Mouse (Mus musculus) cerebellum, adult 9-11 months (tissue): ENCODE measurements around the gene Tnpo2.
A peak's percentile ranks its signal among the peaks of the same experiment; 100 is the strongest.
"Not testable (repeated sequence)": the region's sequence is repeated elsewhere in the genome, so short reads cannot be mapped to it uniquely, and the experiment has no call there.

Source experiments
- DNase-seq: peaks from one replicate; pipeline ENCODE4 v3.0.0; 2022

The Tnpo2 gene

DNA sequence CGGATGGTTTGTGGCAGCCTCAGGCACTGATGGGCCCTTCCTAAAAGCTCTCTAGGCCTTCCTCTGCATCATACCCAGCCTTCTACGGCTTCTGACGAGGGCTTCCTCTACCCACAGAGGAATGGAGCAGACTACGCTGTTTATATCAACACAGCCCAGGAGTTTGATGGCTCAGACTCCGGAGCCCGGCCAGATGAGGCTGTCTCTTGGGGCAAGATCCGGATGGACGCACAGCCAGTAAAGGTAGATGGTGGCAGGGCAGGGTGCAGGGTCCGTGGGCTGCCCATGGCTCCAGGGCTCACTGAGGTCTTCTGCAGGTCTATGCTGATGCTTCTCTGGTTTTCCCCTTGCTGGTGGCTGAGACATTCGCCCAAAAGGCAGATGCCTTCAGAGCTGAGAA is 37.9 kb downstream of the Tnpo2 start:
- DNase-seq: no peak

DNA sequence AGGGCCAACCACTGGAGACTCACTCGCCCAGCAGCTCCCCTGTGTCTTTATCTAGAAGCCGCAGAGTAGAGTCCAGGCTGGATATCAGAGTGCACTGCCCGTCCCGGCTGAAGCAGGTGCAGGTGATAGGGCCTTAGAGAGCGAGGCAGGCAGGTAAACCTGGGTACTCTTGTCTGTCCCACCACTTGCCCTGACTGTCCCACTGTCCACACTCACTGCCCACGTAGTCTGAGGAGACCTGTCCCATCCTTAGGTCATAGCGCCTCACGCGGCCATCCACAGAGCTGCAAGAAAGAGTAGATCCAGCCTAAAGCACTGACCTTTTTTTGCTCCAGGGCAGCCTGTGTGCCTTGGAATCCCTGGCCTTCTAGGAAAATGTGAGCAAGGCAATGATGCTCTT is 39.3 kb downstream of the Tnpo2 start:
- DNase-seq: peak; percentile 53

GRCm38 (mm10) chr8:85076993-85077392 is 40.3 kb downstream of the Tnpo2 start:
- peak; percentile 79 for DNase-seq

- DNase-seq: no peak
Observed at GRCm38 (mm10) chr8:85080214-85080531, 43.5 kb downstream of the Tnpo2 start.

GRCm38 (mm10) chr8:85080532-85081215 is 44.0 kb downstream of the Tnpo2 start, which contains the start of gene Wdr83os:
Wdr83os (plus strand) TSS chr8:85080740.
- peak; percentile 67 for DNase-seq

- DNase-seq: peak; percentile 63
Observed at GRCm38 (mm10) chr8:85081216-85081555, 44.5 kb downstream of the Tnpo2 start, which contains the start of gene Wdr83. Wdr83 (minus strand) TSS chr8:85081306.

DNA sequence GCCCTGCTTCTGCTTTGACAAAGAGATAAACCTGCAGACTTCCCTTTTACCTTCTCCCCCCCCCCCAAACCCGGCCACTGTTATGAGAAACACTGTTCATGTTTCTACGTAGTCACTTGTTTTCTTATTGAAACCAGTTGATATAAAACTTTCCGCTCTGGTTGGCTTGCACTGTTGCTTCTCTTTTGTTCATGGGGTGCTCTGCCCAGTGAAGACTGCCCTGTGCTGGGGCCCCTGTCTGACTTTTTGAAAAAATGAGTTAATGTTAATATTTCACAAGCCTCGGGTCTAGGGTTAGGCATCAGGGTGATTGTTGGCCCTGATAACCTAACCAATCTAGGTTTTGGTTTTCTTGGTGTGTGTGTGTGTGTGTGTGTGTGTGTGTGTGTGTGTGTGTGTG is 45.5 kb downstream of the Tnpo2 start:
- not testable (repeated sequence) for DNase-seq

DNA sequence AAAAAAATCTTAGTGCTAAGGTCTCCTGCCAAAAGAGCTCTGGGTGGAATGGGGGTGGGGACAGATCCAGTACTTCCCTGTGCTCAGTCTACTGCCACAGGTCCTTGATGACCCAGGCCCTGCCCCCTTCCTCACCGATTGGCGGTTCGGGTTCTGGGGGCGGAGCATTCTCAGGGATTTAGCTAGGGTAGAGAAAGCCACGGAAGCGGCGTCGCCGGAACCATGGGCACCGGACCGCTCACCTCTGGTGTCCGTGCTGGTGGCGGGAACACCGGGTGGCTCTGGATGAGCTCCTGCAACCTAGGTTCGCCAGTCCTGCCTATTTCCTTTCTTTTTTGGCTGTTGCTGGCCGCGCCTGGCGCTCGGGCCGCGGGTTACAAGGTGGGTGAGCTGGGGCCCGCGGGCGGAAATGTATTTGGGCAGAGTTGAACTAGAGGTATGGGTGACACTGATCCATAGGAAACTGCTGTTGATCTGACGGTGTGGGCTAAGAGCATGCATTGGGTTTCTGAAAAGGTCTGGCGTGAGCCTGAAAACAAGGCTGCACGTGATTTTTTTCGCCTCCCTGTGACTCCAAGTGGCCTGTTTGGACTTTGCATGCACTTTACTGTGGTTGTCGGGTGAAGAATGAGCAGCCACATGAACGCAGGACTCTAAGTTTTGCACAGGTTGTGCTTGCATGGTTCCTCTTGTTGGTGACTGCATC is 46.5 kb downstream of the Tnpo2 start, which contains the start of gene Man2b1:
Man2b1 (plus strand) TSS at position 163 of the 706 bp plus-strand sequence.
- DNase-seq: peak; percentile 90

GRCm38 (mm10) chr8:85084633-85085032 is 47.9 kb downstream of the Tnpo2 start:
- no peak for DNase-seq

DNA sequence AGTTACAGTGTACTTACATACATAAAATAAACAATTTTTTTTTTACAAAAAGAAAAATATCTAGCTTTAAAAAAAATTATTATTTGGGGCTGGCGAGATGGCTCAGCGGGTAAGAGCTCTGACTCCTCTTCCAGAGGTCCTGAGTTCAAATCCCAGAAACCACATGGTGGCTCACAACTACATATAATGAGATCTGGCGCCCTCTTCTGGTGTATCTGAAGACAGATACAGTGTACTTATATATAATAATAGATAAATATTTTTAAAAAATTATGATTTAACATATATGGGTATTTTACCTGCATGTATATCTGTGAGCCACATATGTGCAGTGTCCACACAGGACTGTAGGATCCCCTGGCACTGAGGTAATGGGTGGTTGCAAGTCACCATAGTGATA is 49.5 kb downstream of the Tnpo2 start:
- no peak for DNase-seq

DNA sequence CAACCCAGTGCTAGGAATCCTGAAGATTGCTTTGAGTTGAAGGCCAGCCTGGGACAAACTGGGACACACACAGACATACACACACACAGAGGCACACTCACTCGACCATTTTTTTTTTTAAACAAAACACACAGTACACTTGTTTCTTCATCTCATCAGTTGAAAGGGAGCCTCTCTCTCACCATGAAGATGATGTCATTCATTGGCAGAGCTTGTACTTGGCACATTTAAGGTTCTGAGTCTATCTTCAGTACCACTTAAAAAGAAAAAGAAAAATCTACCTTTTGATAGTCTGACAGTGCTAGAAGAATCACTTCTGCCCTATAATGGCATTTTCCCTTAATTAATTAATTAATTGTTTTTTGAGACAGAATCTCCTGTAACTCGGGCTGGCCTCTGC is 52.1 kb downstream of the Tnpo2 start:
- DNase-seq: no peak

DNA sequence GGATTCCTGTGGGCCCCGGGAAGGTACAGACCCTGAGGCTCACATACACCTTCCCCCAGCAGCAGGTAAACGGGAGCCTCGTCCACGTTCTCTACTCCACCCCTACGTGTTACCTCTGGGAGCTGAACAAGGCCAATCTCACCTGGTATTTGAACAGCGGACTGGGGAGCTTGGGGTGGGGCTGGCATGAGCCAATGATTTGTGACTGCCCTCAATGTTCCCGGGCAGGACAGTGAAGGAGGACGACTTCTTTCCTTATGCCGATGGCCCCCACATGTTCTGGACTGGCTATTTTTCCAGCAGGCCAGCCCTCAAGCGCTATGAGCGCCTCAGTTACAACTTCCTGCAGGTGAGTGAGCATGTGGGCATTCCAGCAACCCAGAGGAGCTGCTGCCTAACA is 54.1 kb downstream of the Tnpo2 start:
- no peak for DNase-seq

DNA sequence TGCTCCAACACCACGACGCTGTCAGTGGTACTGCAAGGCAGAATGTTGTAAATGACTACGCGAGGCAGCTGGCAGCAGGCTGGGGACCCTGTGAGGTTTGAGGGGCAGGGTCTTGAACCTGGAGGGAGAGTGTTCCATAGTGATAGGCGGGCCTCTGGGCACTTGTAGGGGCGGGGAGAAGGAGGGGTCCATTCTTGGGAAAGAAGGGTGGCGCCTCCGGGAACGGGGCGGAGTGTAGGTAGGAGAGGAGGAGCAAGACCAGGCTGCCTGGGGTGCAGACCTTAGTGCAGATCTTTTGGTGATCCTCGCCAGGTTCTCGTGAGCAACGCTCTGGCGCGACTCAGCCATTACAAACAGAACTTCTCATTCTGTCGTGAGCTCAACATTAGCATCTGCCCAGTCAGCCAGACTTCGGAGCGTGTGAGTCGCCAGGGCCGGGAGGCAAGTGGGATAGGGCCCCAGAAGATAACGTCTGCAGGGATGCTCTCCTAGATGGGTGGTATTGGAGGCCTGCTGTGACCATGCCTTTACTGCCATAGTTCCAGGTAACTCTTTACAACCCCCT is 54.9 kb downstream of the Tnpo2 start:
- DNase-seq: no peak

- DNase-seq: no peak
Observed at GRCm38 (mm10) chr8:85095051-85095450, 58.3 kb downstream of the Tnpo2 start.

- DNase-seq: no peak
Observed at GRCm38 (mm10) chr8:85095566-85095965, 58.9 kb downstream of the Tnpo2 start.

GRCm38 (mm10) chr8:85096196-85096595 is 59.5 kb downstream of the Tnpo2 start:
- no peak for DNase-seq

GRCm38 (mm10) chr8:85096850-85097249 is 60.1 kb downstream of the Tnpo2 start:
- no peak for DNase-seq

DNA sequence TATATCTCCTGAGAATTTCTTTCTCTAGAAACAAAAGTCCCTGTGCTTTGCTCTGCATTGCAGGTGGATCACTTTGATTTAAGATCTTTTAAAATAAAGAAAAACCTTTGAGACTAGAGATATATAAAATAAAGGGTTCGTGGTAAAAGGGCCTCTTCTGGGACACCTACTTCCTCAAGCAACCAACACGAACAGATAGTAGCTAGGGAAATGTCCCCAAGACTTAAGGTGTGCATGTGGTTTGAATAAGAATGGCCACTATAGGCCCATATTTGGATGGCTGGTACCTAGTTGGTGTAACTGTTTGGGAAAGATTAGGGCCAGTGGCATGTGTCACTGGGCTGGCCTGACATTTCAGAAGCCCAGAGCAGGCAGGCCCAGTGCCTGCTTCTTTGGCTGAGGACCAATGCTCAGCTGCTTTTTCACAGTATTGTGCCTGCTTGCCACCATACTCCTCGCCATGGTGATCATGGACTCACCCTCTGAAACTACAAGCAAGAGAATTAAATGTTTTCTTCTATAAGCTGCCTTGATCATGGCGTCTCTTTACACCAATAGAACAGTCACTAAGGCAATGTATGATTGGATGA is 63.5 kb downstream of the Tnpo2 start:
- DNase-seq: no peak
